Mouse (Mus musculus): Measurements from ENCODE around the gene Frem1.
A peak's percentile ranks its signal among the peaks of the same experiment; 100 is the strongest.

Frem1 gene

GRCm38 (mm10) chr4:83051634-83052577 is at the start of gene Frem1:
TSS of gene Frem1 (minus strand) at chr4:83052339.
- DNase-seq: no peak

GRCm38 (mm10) chr4:83099025-83099424 is 46.9 kb upstream of the Frem1 start:
- no peak for DNase-seq

GRCm38 (mm10) chr4:83093941-83094340 is 41.8 kb upstream of the Frem1 start:
- no peak for DNase-seq

- peak; percentile 17 for DNase-seq
Observed at GRCm38 (mm10) chr4:83090691-83091448, 38.7 kb upstream of the Frem1 start.

GRCm38 (mm10) chr4:83080364-83081174 is 28.4 kb upstream of the Frem1 start:
- DNase-seq: no peak

GRCm38 (mm10) chr4:83064191-83064590 is 12.1 kb upstream of the Frem1 start:
- DNase-seq: no peak

- no peak for DNase-seq
Observed at GRCm38 (mm10) chr4:83061564-83061963, 9.4 kb upstream of the Frem1 start.

GRCm38 (mm10) chr4:83058617-83059016 is 6.5 kb upstream of the Frem1 start:
- DNase-seq: no peak

GRCm38 (mm10) chr4:83058182-83058581 is 6.0 kb upstream of the Frem1 start:
- no peak for DNase-seq

- peak; percentile 23 for DNase-seq
Observed at GRCm38 (mm10) chr4:83056496-83056895, 4.4 kb upstream of the Frem1 start.

- DNase-seq: no peak
Observed at GRCm38 (mm10) chr4:83055444-83055843, 3.3 kb upstream of the Frem1 start.

- DNase-seq: no peak
Observed at GRCm38 (mm10) chr4:83053206-83053605, 1.1 kb upstream of the Frem1 start.

GRCm38 (mm10) chr4:83051176-83051575 is 963 bp downstream of the Frem1 start:
- no peak for DNase-seq

- DNase-seq: no peak
Observed at GRCm38 (mm10) chr4:83050151-83050796, 1.9 kb downstream of the Frem1 start.

- DNase-seq: no peak
Observed at GRCm38 (mm10) chr4:83049288-83049687, 2.9 kb downstream of the Frem1 start.

GRCm38 (mm10) chr4:83048561-83048960 is 3.6 kb downstream of the Frem1 start:
- DNase-seq: no peak

GRCm38 (mm10) chr4:83046806-83047205 is 5.3 kb downstream of the Frem1 start:
- DNase-seq: no peak

GRCm38 (mm10) chr4:83046069-83046468 is 6.1 kb downstream of the Frem1 start:
- no peak for DNase-seq

- DNase-seq: no peak
Observed at GRCm38 (mm10) chr4:83045266-83045665, 6.9 kb downstream of the Frem1 start.

- no peak for DNase-seq
Observed at GRCm38 (mm10) chr4:83040780-83041179, 11.4 kb downstream of the Frem1 start.

- DNase-seq: no peak
Observed at GRCm38 (mm10) chr4:83032780-83033179, 19.4 kb downstream of the Frem1 start.

GRCm38 (mm10) chr4:83031591-83031990 is 20.5 kb downstream of the Frem1 start:
- DNase-seq: no peak

Measured in cerebellum, adult 11 months (tissue).